Mouse (Mus musculus) kidney, postnatal 0 days (tissue): ENCODE data around the gene Wasf2. TPM values are rescaled to one million over a fixed set of nuclear protein-coding genes. Genes with fewer than 3 reads are reported as not detected.

Experiments
- ATAC-seq: fragments of 200-750 bp; cut with Nextera tagmentation; replicated peaks from 2 replicates; pipeline ENCODE4 v1.8.0; 2017; ENCODE audit warnings: low read depth, moderate number of reproducible peaks, moderate TSS enrichment, moderate library complexity; ENCODE audit not compliant: low FRiP score
- DNase-seq: peaks from one replicate; pipeline ENCODE4 v3.0.0-alpha.2; 2016; ENCODE audit warnings: low spot score
- H3K27ac ChIP-seq: fragments of 300-500 bp; sonication (generic); 2 replicates; pipeline ENCODE4 v1.5.1; 2014; ENCODE audit warnings: mild to moderate bottlenecking
- H3K27me3 ChIP-seq: fragments of 300-500 bp; sonication (generic); 2 replicates; pipeline ENCODE4 v1.6.1; 2014; ENCODE audit warnings: low read length, mixed read lengths; ENCODE audit not compliant: insufficient read depth
- H3K36me3 ChIP-seq: fragments of 300-500 bp; sonication (generic); 2 replicates; pipeline ENCODE4 v1.6.1; 2014; ENCODE audit warnings: low read length, mixed read lengths; ENCODE audit not compliant: insufficient read depth
- H3K4me1 ChIP-seq: fragments of 300-500 bp; sonication (generic); replicated peaks from 2 replicates; pipeline ENCODE4 v1.6.1; 2014; ENCODE audit warnings: antibody characterized with exemption, low read length, mixed read lengths; ENCODE audit not compliant: insufficient read depth
- H3K4me2 ChIP-seq: fragments of 300-500 bp; sonication (generic); 2 replicates; pipeline ENCODE4 v1.6.1; 2014; ENCODE audit warnings: mild to moderate bottlenecking, low read length, moderate library complexity, mixed read lengths
- H3K4me3 ChIP-seq: fragments of 300-500 bp; sonication (generic); replicated peaks from 2 replicates; pipeline ENCODE4 v1.5.1; 2014; ENCODE audit warnings: low read depth, low read length
- H3K9ac ChIP-seq: fragments of 300-500 bp; sonication (generic); 2 replicates; pipeline ENCODE4 v1.6.1; 2014; ENCODE audit warnings: low read depth, low read length
- H3K9me3 ChIP-seq: fragments of 300-500 bp; sonication (generic); replicated peaks from 2 replicates; pipeline ENCODE4 v1.6.1; 2016; ENCODE audit warnings: low read length, inconsistent platforms, mixed read lengths
- CTCF ChIP-seq: IDR thresholded peaks from 2 replicates; pipeline ENCODE4 v1.5.1; 2016; ENCODE audit warnings: antibody characterized with exemption, low read depth, mild to moderate bottlenecking, moderate library complexity
- WGBS: fragments of 180-500 bp; shearing (Covaris S2); extraction: QIAGEN DNeasy Blood & Tissue Kit; methylation state at CpG from one replicate; pipeline ENCODE4 v1.1.7; 2014; 5-methylcytosine and 5-hydroxymethylcytosine counted together
- polyA plus RNA-seq: library from polyadenylated mRNA; unstranded; fragments of >200 nt; fragmentation: Nextera tagmentation; extraction: Ambion mirVana; gene quantifications from 2 replicates; pipeline ENCODE4 v1.2.1, GENCODE M21; 2015

Gene Wasf2
- polyA plus RNA-seq, 1 experiment from 2014 or later: 98.8 TPM

GRCm38 (mm10) chr4:133189396-133189795, 59.1 kb downstream of the Wasf2 start:
- H3K9me3 ChIP-seq: no peaks in the 10 kb centered on the region
- no peak overlapping the region for H3K4me2 ChIP-seq
- no peaks in the 10 kb centered on the region for H3K27me3 ChIP-seq
- no peak overlapping the region for H3K27ac ChIP-seq
- H3K36me3 ChIP-seq: peaks cover 44% of the 10 kb centered on the region
- WGBS: 53% methylated on average over 10 of the region's 10 CpGs
- no peak overlapping the region for H3K4me3 ChIP-seq
- ATAC-seq: no peak
- H3K4me1 ChIP-seq: 0 out of 2 replicates have a peak, but pooled peaks cover 10% of the 10 kb centered on the region
- H3K9ac ChIP-seq: no peak overlapping the region
- no peak for TF ChIP-seq CTCF
- DNase-seq: no peak

DNA sequence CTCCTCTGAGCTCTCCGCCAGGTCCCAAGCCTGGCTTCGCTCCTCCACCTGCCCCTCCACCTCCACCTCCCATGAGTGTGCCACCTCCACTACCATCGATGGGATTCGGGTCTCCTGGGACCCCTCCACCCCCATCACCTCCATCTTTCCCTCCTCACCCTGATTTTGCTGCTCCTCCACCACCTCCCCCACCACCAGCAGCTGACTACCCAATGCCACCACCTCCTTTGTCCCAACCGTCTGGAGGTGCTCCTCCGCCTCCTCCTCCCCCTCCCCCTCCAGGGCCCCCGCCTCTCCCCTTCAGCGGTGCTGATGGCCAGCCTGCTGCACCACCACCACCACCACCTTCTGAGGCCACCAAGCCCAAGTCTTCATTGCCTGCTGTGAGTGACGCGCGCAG, 64.2 kb downstream of the Wasf2 start:
- no peak overlapping the region for H3K9ac ChIP-seq
- peaks cover 23% of the 10 kb centered on the region for H3K4me1 ChIP-seq
- ATAC-seq: no peak
- H3K9me3 ChIP-seq: no peaks in the 10 kb centered on the region
- no peak overlapping the region for H3K4me3 ChIP-seq
- 85% methylated on average over 11 of the region's 11 CpGs for WGBS
- TF ChIP-seq CTCF: no peak
- no peaks in the 10 kb centered on the region for H3K27me3 ChIP-seq
- DNase-seq: no peak
- no peak overlapping the region for H3K27ac ChIP-seq
- peaks cover 46% of the 10 kb centered on the region for H3K36me3 ChIP-seq
- no peak overlapping the region for H3K4me2 ChIP-seq

DNA sequence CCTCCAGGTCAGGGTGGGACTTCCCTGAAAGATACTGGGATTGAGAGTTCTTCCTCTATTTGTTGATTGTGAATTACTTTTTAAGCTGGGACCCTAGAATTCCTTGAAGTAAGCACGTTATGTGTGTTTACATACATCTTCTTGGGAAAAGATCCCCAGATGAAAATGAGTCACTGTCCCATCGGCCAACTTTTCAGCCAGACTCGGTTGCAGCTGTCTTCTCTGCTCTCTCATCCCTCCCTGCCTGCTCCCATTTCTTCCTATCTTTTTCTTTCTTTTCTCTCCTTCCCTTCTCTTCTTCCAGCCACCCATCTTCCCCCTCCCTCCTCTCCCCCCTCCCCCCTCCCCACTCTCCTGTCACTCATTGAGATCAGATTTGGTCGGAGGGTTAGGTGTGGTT, 64.7 kb downstream of the Wasf2 start:
- Histone ChIP-seq H3K27me3 (no peaks in the 10 kb centered on the region), H3K36me3 (peaks cover 42% of the 10 kb centered on the region), H3K4me3 (no peak overlapping the region), H3K9me3 (no peaks in the 10 kb centered on the region), H3K4me2 (no peak overlapping the region), H3K9ac (no peak overlapping the region), H3K27ac (no peak overlapping the region), H3K4me1 (peaks cover 27% of the 10 kb centered on the region)
- DNase-seq (no peak), ATAC-seq (no peak)
- TF ChIP-seq CTCF: no peak
- WGBS: 66% methylated on average over 4 of the region's 4 CpGs

GRCm38 (mm10) chr4:133196136-133196535, 65.8 kb downstream of the Wasf2 start:
- Histone ChIP-seq H3K9me3 (no peaks in the 10 kb centered on the region), H3K4me3 (no peak overlapping the region), H3K27me3 (no peaks in the 10 kb centered on the region), H3K4me1 (peaks cover 36% of the 10 kb centered on the region), H3K36me3 (peaks cover 33% of the 10 kb centered on the region), H3K27ac (peak overlapping the region; percentile 88; the same call in 1 of the 2 replicates), H3K9ac (no peak overlapping the region), H3K4me2 (no peak overlapping the region)
- TF ChIP-seq CTCF: no peak
- ATAC-seq (no peak), DNase-seq (no peak)
- WGBS: 78% methylated on average over 2 of the region's 2 CpGs

- Histone ChIP-seq H3K9me3 (no peaks in the 10 kb centered on the region), H3K27ac (peak overlapping the region; percentile 88), H3K36me3 (peaks cover 30% of the 10 kb centered on the region), H3K27me3 (no peaks in the 10 kb centered on the region), H3K4me1 (peaks cover 36% of the 10 kb centered on the region), H3K9ac (no peak overlapping the region), H3K4me2 (no peak overlapping the region), H3K4me3 (no peak overlapping the region)
- ATAC-seq: 0 out of 2 replicates have a peak, but pooled peaks have one; percentile 8
- no peak for DNase-seq
- no peak for TF ChIP-seq CTCF
- 16% methylated on average over 7 of the region's 7 CpGs for WGBS
Measured at GRCm38 (mm10) chr4:133196852-133197251, 66.5 kb downstream of the Wasf2 start.

DNA sequence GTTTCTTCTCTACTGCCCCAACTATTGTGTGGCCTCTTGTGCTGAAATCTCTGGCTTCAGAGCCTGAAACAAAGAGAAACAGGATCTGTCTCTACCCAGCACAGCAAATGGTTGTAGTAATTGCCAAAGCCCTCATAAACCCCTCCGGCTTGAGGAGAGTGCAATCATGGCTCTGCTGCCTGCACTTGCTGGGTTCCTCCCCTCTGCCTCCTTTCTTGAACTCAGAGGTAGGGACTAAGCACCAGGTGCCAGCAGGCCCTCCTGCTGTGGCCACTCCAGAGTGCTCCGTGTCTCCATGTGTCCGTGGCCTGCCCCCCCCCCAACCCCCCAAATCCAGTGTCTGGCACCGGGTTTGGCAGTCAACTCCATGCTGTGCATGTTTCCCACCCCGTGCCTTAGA, 67.0 kb downstream of the Wasf2 start:
- no peak for TF ChIP-seq CTCF
- Histone ChIP-seq H3K27me3 (no peaks in the 10 kb centered on the region), H3K9ac (0 out of 2 replicates have a peak overlapping the region, but pooled peaks have one; percentile 13), H3K36me3 (peaks cover 27% of the 10 kb centered on the region), H3K27ac (peak overlapping the region; percentile 88), H3K4me3 (no peak overlapping the region), H3K9me3 (no peaks in the 10 kb centered on the region), H3K4me1 (peaks cover 36% of the 10 kb centered on the region), H3K4me2 (no peak overlapping the region)
- no peak for ATAC-seq
- no peak for DNase-seq
- 30% methylated on average over 5 of the region's 5 CpGs for WGBS

DNA sequence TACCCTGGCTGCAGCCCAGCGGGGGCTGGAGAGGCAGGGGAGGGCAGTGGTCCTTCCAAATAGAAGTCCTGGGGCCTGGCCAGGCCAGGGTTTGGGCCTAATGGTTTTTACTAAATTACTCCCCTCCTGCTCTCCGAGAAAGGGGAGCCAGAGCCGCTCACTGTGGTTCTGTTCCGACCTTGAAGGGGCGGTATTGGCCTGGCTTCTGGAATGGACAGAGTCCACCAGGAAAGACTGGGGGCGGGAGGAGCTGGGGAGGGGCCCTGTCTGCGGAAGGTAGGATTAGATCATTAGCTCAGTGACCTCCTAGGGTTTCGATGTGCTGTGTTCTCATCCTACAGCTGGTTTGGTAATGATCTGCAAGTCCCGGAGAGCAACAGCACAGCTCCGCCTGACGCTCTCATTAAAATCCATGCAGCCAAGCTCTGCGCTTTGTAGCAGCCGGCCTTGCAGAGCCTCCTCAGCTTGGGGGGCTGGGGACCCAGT, 67.5 kb downstream of the Wasf2 start:
- Histone ChIP-seq H3K27me3 (no peaks in the 10 kb centered on the region), H3K36me3 (peaks cover 22% of the 10 kb centered on the region), H3K4me3 (no peak overlapping the region), H3K27ac (peak overlapping the region; percentile 88), H3K9ac (no peak overlapping the region), H3K4me2 (no peak overlapping the region), H3K4me1 (peaks cover 36% of the 10 kb centered on the region), H3K9me3 (no peaks in the 10 kb centered on the region)
- ATAC-seq: peak; percentile 63
- DNase-seq: no peak
- WGBS: 36% methylated on average over 13 of the region's 13 CpGs
- TF ChIP-seq CTCF: no peak
